Mouse (Mus musculus) brain, embryonic 14.5 days (tissue): Measurements from ENCODE around the gene Il17re.

Experiments
- CTCF ChIP-seq: fragments of 200-500 bp; IDR thresholded peaks from 2 replicates; pipeline ENCODE4 v1.5.1; 2012; ENCODE audit warnings: inconsistent platforms, mild to moderate bottlenecking, moderate library complexity, borderline replicate concordance; ENCODE audit not compliant: insufficient read depth, insufficient read length; ENCODE audit errors: extremely low read depth
- POLR2A ChIP-seq: fragments of 200-500 bp; IDR thresholded peaks from 2 replicates; pipeline ENCODE4 v1.6.1; 2012; ENCODE audit warnings: mild to moderate bottlenecking, inconsistent platforms, borderline replicate concordance; ENCODE audit not compliant: poor library complexity, insufficient read depth, insufficient read length, severe bottlenecking; ENCODE audit errors: extremely low read depth

DNA sequence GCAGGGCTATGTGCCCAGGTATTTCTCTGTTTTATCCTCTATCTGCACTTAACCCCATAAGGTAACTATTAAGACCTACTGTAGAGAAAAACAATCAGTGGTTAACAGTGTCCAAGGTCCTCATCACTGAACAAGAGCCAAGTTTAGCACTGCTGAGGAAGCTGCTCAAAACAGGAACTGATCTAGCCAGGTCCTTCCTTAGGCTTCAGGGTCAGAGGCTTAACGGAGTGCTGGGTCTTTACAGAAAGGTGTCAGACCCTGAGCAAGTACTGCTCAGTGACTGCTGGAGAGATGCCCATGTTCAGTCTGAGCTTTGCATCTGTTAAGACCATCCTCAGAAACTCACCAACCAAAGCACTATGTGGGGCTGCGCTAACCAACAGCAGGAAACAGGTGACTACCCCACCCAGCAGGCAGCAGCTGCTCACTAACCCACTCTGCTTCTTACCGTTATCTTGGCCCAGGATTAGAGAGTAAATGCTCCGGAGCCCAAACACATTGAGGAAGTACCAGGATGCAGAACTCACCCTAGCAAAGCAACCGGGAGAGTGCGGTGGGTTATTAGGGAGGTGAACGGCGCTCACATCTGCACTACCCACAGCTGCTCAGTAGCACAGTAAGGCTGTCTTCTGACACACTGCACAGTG lies 59.3 kb downstream of the Il17re start:
- TF ChIP-seq CTCF (no peak), POLR2A (no peak)
